Mouse (Mus musculus) telencephalon, adult 2 months (tissue): ENCODE data around the gene Hnrnpa1.
"Not testable (repeated sequence)": the region's sequence is repeated elsewhere in the genome, so short reads cannot be mapped to it uniquely, and the experiment has no call there.

ENCODE experiments used
- DNase-seq: peaks from one replicate; pipeline ENCODE4 v3.0.0-alpha.2; 2011; ENCODE audit warnings: low read depth, low spot score

The Hnrnpa1 gene

DNA sequence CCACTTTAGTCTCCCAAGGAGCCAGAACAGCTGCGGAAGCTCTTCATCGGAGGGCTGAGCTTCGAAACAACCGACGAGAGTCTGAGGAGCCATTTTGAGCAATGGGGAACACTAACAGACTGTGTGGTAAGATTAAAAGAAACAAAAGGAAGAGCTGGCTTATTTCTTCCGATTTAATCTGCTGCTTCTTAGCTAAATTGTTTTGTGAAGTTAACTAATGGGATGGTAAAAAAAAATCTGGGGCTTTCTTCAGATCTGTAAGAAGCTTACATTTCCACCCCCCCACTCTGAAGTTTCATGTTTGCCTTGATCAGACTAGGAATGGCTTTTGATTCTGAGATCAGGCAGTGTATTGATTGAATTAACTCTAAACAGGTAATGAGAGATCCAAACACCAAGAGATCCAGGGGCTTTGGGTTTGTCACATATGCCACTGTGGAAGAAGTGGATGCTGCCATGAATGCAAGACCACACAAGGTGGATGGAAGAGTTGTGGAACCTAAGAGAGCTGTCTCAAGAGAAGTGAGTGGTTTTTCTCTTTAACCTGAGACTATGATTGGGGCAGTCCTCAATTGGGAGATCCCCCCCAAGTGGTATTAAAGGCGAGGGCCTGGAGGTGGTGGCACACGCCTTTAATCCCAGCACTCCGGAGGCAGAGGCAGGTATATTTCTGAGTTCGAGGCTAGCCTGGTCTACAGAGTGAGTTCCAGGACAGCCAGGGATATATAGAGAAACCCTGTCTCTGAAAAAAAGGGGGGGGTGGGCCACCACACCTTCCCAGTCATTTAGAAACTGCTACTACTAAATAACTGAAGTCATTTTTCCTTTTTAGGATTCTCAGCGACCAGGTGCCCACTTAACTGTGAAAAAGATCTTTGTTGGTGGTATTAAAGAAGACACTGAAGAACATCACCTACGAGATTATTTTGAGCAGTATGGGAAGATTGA, 1.1 kb downstream of the Hnrnpa1 start:
- DNase-seq: not testable (repeated sequence)

DNA sequence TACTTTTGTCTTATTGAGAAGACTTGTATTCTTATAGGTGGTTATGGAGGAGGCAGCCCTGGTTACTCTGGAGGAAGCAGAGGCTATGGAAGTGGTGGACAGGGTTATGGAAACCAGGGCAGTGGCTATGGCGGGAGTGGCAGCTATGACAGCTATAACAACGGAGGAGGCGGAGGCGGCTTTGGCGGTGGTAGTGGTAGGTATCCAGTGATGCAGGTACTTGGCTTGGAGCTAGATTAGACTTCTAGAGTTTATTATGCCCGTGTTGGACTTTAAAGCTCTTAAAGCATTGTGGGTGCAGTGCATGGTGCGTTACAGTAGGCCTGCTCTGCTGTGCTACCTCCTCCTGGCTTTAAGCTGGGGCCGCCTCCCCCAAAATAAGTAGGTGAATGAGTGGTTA, 2.7 kb downstream of the Hnrnpa1 start:
- no peak for DNase-seq

DNA sequence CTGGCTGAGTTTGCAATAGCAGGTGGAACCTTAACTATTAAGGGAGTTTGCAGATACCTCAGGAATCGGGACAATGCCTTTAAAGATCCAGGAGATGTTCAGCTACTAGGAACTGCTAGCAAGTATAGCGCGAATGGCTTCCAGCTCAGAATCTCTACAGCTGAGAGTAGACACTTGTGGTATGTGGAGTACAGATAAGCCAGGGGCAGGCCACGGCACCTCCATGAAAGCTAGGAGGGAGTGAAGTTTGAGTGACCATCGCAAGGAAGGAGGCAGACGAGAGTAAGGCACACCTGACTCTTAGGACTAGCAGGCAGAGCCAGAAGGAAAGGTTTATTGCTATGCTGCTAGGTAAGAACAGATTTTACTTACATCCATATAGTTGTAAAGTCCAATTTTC, 5.4 kb downstream of the Hnrnpa1 start:
- no peak for DNase-seq

DNA sequence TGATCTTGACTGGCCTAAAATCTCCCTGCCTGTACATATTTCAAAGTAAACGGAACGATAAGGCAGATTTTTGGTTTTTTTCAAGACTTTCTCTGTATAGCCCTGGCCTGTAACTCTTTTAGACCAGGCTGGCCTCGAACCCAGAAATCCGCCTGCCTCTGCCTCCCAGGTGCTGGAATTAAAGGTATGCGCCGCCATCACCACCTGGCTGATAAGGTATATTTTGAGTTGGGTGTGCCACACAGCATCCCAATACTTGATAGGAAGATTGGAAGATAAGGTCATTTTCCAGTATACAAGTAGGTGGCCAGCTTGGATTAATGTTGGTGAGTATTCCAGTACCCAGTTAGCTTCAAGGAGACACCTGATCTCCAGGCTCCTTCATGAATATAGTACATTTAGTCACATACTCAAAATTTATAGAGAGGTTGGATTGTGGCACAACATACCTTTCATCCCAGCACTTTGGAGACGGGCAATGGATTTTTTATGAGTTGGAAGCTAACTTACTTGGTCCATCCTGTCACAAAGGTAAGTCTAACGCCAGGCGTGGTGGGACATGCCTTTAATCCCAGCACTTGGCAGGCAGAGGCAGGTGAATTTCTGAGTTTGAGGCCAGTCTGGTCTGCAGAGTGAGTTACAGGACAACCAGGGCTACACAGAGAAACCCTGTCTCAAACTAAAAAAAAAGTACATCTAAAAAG, 7.0 kb downstream of the Hnrnpa1 start:
- DNase-seq: no peak

DNA sequence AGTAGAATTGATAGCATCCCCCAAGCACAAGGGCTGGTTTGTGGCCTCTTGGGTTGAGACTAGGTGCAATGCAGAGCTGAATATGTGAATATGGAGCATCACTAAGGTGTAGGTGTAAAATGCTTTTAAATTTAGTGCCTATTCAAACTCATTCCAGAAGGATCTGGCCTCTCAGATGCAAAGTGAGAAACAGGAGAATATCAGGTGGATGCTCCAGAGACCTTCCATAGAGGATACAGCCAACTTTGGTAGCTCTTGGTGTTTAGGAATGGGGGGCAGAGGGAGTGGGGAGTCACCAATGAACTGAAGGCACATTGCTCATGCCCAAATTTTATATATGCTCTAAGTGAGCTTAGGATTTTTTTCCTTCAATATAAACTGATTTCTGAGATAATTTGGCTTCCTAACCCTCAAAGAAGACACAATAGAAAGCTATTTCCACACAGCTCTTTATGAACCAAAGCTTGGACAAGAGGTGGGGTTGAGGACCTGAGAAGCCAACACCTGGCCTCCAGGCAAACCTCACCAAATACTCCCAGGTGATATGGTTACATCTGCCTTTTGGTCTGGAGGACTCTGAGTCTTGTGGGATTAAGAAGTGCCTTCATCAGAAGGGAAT, 7.7 kb downstream of the Hnrnpa1 start:
- no peak for DNase-seq

DNA sequence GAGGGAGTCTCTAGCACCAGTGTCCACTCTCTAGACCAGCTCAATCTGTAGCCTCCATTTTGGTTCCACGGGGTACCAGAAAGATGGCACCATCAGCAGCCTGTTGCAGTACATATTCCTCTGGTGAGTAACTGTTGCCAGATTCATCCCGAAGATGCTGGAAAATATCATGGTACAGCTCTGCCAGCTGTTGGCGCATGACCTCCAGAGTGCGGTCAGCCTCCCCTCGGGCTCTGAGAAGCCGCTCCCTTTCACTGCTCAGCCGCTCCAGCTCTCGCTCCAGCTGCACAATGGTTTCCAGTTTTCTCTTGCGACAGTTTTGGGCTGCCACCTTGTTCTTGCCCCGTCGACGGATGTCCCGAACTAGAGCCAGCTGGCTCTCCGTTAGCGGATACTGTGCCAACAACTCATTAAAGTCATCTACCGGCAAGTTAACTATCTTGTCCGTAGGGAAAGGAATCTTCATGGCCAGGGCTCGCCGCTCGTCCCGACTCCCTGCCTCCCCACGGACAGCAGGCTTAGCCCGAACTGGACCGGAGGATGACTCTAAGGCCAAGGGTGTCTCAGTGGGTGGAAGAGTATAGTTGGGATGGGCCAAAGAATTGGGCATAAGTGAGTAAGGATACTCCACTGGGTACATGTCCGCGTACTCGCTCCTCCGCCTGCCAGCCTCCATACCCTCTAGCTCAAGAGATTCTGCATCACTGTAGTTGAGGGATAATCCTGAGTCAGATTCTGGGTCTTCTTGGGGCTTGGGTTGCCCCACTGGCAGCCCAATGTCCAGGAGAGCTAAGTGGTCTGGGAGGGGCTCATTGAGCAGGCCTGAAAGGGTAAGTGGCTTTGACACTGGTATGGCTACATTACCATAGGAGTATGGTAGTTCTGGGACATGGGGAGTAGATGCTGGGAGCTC, 8.4 kb downstream of the Hnrnpa1 start:
- no peak for DNase-seq

DNA sequence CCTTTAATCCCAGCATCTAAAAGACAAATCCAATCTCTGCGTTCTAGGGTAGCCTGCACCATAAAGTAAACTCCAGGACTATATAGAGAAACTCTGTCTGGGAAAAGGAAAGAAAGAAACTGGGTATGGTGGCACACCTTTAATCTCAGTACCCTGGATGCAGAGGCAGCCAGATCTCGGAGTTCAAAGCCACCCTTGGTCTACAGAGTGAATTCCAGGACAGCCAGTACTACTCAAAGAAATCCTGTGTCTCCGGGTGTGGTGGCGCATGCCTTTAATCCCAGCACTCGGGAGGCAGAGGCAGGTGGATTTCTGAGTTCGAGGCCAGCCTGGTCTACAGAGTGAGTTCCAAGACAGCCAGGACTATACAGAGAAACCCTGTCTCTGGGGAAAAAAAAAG, 9.3 kb downstream of the Hnrnpa1 start:
- DNase-seq: not testable (repeated sequence)

DNA sequence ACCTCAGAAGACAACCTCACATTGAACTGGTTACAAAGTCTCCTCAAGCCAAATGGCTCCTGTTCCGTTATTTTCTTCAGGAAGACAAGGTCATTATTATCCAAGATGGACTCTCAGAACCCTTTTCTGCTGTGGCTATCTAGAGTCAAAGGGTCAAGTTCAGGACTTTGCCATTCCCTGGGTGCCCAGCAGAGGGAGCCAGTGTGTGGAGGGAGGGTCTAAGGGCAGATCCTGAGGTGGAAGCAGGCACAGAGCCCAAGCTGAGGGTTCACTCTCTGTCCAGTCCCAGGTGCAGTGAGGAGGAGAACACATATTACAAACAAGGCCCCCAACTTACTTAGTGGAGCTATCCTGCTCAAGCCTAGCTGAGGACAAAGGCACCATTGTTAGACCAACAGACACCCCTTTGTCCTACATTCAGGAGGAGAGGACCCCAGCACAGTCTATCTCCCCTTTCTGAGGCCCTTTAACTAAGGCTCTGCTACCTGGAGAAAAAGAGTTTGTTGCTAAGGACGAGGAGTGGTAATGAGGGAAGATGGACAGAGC, 10.0 kb downstream of the Hnrnpa1 start:
- no peak for DNase-seq

DNA sequence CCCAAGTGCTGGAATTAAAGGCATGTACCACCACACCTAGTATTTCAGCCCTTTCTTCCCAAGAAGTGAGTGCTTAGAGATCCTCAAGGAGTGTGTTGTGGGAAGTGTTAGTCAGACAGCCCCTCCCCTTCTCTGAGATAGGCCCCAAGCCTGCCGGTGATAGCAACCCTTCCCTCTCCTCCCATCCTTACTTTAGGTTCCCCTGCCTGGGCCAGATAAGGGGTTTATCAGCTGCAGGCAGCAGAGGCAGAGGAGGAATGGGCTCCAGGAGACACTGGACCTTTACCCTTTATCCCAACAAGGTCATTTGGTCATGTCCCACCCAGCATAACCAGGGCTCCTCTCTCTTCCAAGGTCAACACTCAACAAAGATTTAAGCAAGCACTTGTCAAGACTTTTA, 11.4 kb downstream of the Hnrnpa1 start:
- DNase-seq: no peak

DNA sequence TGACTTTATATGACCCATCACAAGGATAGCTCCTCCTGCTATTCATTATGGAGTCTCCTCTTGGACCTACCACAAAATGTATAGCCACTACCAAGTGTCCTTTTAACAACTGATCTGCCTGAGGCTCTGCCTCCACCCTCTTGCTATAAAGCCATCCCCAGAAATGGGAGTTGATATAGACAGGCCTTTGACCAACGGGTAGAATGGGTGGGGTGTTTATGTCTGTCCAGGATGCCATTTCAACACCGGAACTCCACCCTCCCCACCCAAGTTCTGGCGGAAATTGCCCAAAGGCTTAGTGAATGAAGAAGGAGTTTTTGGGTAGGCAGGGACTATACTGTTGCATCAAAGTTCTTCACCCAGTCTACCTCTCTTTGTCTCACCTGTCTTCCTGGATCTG, 12.4 kb downstream of the Hnrnpa1 start:
- no peak for DNase-seq

DNA sequence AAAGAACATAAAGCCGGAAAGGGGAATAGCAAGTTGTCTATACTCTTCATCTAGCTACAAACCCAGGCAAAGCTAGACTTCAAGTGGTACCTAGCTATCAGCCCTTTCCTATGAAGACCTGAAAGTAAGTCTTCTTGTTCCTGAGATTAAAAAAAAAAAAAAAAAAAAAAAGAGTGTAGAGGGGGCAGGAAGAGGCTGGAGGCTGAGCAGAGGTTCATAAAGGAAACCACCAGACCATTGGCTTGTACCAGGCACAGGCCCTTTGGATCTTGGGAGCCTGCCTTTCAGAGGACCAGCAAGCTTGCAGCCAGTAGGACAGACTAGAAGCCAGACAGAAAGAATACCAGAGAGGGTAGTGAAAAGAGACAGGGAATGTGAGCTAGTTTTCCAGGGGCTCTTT, 13.1 kb downstream of the Hnrnpa1 start:
- DNase-seq: no peak

DNA sequence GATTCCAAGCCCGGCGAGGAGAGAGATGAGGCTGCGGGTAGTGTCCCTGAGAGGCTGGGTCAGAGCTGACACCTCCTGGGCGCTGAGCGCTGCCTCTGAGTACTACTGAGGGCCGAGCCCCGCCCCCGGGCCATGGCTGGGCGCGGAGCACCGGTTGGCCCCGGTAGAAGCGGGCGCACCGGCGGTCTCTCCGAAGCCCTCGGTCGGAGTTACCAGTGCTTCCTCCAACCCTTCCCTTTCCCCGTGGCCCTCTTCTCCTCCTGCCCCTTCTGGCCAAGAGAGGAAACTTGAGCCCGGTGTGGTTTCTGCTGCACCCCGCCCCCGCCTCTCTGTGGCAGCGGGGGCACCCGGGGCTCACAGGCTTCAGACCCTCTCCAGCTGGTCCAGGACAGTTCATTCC, 14.9 kb downstream of the Hnrnpa1 start:
- no peak for DNase-seq

DNA sequence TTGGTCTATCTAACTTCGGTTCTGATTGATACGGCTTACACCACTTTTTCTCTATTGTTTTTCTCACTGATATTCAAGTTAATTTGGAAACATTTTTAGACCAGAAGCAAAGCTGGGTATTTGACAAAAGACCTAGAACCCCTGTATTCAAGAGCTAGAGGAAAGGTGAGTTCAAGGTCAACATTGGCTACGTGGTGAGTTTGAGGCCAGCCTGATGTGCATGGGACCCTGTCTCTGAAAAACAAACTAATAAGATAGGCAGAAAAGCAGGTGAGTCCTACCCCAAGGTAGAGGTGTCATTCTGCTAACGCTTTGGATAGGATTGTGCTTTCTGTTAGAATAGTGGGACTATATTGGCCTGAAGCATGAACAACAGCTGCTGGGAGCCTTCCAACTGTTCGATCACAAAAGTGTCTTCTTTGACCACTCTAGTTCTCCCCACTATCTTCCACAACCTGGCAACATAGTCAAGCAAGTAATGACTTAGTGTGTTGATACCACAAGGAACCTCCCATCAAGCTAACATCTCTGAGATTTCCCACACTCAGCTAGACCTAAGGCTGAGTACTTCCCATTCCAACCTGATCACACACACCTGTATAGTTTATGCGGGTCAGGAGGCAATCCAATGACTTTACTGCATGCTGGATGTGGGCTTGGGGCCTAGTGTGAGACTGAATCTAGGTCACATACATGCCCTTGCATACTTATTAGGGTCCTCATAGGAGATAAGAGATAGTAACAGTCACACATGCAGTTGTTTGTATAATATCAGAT, 16.2 kb downstream of the Hnrnpa1 start:
- DNase-seq: no peak

DNA sequence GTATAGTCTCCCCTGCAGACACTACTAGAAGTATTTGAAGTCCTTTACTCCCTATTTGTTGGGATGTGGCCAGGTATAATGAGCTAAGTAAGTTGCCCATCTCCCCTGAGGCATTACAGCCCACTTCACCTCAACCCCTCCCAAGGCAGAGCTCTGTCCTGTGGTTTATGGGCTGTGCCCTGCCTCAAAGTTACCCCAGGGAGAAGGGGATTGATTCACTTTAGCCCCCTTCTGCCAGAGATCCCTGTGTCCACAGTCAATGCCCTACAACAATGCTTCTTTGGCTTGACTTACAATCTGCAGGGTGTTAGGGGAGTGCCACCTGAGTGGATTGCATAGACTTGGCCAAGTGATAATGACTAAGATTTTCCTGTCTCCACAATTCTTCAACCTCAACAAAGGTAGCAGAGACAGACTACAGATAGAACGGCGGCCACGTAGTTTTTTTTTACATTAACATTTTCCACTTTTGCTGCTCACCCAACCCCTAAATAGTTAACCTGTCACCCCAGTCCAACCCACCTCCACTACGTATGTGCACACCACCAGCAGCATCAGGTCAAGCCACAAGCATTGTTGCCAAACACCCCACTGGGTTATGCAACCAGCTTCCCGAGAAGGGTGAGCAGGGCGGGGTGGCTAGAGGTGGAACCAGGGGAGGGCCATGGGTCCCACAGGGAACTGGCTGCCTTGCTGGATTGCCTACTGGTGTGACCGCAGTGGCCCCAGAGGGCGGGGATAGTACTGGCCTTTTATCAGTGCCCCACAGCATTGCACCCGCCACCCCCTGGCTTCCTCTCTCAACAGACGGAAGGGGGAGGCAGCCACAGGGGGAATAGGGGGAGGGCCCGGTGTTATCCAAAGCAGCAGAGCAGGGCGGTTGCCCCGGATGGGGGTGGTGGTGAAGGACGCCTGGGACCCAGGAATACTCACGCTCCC, 17.8 kb downstream of the Hnrnpa1 start, which contains the start of gene Nfe2:
Gene Nfe2 (minus strand): TSS at position 614 of the 939 bp plus-strand sequence.
- DNase-seq: no peak

DNA sequence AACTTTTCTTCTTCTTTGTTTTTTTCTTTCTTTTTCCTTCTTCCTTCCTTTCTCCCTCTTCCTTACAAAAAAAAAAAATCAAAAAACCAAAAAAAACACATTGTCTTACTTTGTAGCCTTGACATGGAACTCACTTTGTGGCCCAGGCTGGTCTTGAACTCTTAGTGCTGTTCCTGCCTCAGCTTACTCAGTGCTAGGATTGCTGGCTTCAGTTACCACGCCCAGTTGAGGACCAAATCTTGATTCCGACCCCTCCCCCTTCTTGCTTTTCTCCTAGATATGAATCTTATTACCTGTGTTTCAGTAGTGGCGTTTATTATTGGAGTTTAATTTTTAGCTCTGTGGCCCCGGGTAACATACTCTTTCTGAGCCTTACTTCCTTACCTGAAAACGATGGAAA, 18.9 kb downstream of the Hnrnpa1 start:
- no peak for DNase-seq

DNA sequence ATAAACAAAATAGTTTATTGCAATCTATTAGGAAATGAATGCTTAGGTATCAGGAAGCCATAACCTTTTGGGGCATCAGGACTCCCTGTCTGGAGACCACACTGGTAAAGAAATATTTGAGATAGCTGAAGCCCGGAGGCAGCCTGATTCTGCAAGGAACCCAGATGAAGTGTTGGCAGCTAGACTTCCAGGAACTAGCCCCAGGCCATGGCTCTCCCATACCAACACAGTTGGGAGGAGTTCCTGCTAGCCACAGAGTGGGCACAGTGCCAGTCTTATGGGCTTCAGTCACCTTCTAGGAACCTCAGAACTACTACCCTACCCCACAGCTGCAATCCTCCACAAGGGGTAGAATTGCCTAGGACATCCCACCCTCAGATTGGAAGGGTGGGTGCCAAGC, 19.8 kb downstream of the Hnrnpa1 start:
- no peak for DNase-seq

DNA sequence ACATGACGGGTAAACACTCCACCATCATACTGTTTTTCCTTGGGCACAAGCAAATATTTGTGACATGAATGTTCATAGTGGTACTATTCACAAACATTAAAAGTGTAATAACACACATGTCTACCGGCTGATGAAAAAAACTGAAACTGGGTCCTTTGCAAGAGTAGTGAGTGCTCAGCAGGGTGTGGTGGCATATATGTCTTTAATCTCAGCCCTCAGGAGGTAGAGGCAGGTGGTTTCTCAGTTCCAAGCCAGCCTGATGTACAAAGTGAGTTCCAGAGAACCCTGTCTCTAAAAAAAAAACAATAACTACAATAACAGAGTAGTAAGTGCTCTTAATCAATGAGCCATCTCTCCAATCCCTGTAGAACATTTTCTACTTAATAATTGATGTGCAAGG, 24.6 kb downstream of the Hnrnpa1 start:
- no peak for DNase-seq

DNA sequence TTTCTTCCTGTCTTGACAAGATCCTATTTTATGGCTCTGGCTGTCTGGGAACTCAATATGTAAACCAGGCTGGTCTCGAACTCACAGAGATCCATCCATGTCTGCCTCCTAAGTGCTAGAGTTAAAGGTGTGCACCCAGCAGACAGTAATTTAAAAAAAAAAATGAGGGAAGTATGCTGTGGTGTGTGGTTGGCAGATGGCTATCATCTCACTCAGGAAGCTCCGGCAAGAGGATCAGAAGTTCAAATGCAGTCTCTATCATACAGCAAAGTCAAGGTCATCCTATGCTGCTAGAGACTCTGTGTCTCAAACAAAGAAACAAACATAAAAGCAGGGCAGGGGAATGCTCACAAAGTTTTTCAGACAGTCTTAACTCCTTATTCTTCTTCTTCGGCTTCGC, 28.7 kb downstream of the Hnrnpa1 start:
- no peak for DNase-seq
